Mouse (Mus musculus): ENCODE data around the gene Chrne. TPM values are rescaled to one million over a fixed set of nuclear protein-coding genes. Genes with fewer than 3 reads are reported as not detected.
A peak's percentile ranks its signal among the peaks of the same experiment; 100 is the strongest.

Chrne gene
- polyA plus RNA-seq, 1 experiment = not detected

DNA sequence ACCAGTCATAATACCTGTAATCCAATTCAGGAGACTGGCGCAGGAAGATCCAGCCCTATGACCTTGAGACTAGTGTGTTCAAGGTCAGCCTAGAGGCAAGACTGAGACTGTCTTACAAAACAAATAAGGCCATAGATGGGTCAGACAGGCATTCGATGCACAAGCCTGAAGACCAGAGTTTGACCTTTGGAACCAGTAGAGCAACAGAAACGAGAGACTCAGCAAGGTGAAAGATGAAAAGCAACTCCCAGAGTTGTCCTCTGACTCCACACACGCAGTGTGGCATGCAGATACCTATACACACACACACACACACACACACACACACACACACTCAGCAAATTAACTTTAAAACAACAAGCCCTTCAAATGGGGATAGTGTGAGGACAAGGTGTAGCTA is 7.9 kb upstream of the Chrne start:
- Histone ChIP-seq H3K9me3 (replicated peaks; ENCODE audit: control insufficient read depth, insufficient read depth, low read length, poor library complexity, severe bottlenecking) (no peaks in the 10 kb centered on the region), H3K4me1 (ENCODE audit: control insufficient read depth, insufficient read depth, low read length) (peaks cover 3% of the 10 kb centered on the region), H3K4me3 (ENCODE audit: low read depth, low read length) (no peak overlapping the region), H3K27me3 (ENCODE audit: control insufficient read depth, insufficient read depth, low read length, poor library complexity, severe bottlenecking) (no peaks in the 10 kb centered on the region), H3K27ac (ENCODE audit: insufficient read depth, low read length) (peak overlapping the region; percentile 10; the same call in 1 of the 2 replicates), H3K9ac (ENCODE audit: low read depth, poor library complexity, severe bottlenecking) (no peak overlapping the region), H3K36me3 (ENCODE audit: control insufficient read depth, insufficient read depth, low read length, poor library complexity, severe bottlenecking) (no peaks in the 10 kb centered on the region)
- TF ChIP-seq CTCF (IDR thresholded peaks at IDR 0.05; ENCODE audit: low read depth, low read length) (no peak), POLR2A (IDR thresholded peaks at IDR 0.05; ENCODE audit: insufficient read depth, low read length) (no peak), EP300 (IDR thresholded peaks at IDR 0.05; ENCODE audit: insufficient read depth, low read depth, low read length) (no peak)

DNA sequence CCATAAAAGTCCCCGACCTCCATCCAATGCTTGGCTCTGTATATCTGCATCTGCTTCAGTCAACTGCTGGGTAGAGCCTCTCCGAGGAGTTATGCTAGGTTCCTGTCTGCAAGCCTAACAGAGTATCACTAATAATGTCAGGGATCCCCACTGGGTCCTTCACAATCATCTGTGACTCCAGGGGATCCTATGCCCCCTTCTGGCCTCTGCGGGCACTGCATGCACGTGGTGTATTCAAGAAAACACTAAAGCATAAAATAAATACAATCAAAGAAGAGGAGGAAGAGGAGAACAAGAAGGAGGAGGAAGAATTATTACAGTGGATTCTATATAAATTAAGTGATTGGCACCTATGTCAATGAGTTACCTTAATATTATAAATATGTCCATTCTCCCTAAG is 6.5 kb upstream of the Chrne start:
- no peak for TF ChIP-seq POLR2A (IDR thresholded peaks at IDR 0.05; ENCODE audit: insufficient read depth, low read length)
- TF ChIP-seq CTCF (IDR thresholded peaks at IDR 0.05; ENCODE audit: low read depth, low read length) = peak; percentile 67
- TF ChIP-seq EP300 (IDR thresholded peaks at IDR 0.05; ENCODE audit: insufficient read depth, low read depth, low read length) = no peak
- no peaks in the 10 kb centered on the region for H3K9me3 ChIP-seq (replicated peaks; ENCODE audit: control insufficient read depth, insufficient read depth, low read length, poor library complexity, severe bottlenecking)
- H3K27ac ChIP-seq (ENCODE audit: insufficient read depth, low read length) = no peak overlapping the region
- H3K4me3 ChIP-seq (ENCODE audit: low read depth, low read length) = no peak overlapping the region
- no peaks in the 10 kb centered on the region for H3K36me3 ChIP-seq (ENCODE audit: control insufficient read depth, insufficient read depth, low read length, poor library complexity, severe bottlenecking)
- H3K27me3 ChIP-seq (ENCODE audit: control insufficient read depth, insufficient read depth, low read length, poor library complexity, severe bottlenecking) = no peaks in the 10 kb centered on the region
- no peak overlapping the region for H3K9ac ChIP-seq (ENCODE audit: low read depth, poor library complexity, severe bottlenecking)
- H3K4me1 ChIP-seq (ENCODE audit: control insufficient read depth, insufficient read depth, low read length) = peaks cover 3% of the 10 kb centered on the region

- Histone ChIP-seq H3K4me1 (ENCODE audit: control insufficient read depth, insufficient read depth, low read length) (peaks cover 3% of the 10 kb centered on the region), H3K9me3 (replicated peaks; ENCODE audit: control insufficient read depth, insufficient read depth, low read length, poor library complexity, severe bottlenecking) (no peaks in the 10 kb centered on the region), H3K36me3 (ENCODE audit: control insufficient read depth, insufficient read depth, low read length, poor library complexity, severe bottlenecking) (no peaks in the 10 kb centered on the region), H3K27ac (ENCODE audit: insufficient read depth, low read length) (no peak overlapping the region), H3K27me3 (ENCODE audit: control insufficient read depth, insufficient read depth, low read length, poor library complexity, severe bottlenecking) (no peaks in the 10 kb centered on the region), H3K4me3 (ENCODE audit: low read depth, low read length) (no peak overlapping the region), H3K9ac (ENCODE audit: low read depth, poor library complexity, severe bottlenecking) (no peak overlapping the region)
- TF ChIP-seq CTCF (IDR thresholded peaks at IDR 0.05; ENCODE audit: low read depth, low read length) (peak; percentile 74), EP300 (IDR thresholded peaks at IDR 0.05; ENCODE audit: insufficient read depth, low read depth, low read length) (no peak)
These were observed 4.2 kb upstream of the Chrne start for GRCm38 (mm10) chr11:70623053-70623742.

GRCm38 (mm10) chr11:70621972-70622814 is 3.2 kb upstream of the Chrne start:
- TF ChIP-seq CTCF (IDR thresholded peaks at IDR 0.05; ENCODE audit: low read depth, low read length) (no peak), POLR2A (IDR thresholded peaks at IDR 0.05; ENCODE audit: insufficient read depth, low read length) (no peak), EP300 (IDR thresholded peaks at IDR 0.05; ENCODE audit: insufficient read depth, low read depth, low read length) (no peak)
- Histone ChIP-seq H3K27ac (ENCODE audit: insufficient read depth, low read length) (no peak overlapping the region), H3K4me1 (ENCODE audit: control insufficient read depth, insufficient read depth, low read length) (peaks cover 3% of the 10 kb centered on the region), H3K9ac (ENCODE audit: low read depth, poor library complexity, severe bottlenecking) (no peak overlapping the region), H3K27me3 (ENCODE audit: control insufficient read depth, insufficient read depth, low read length, poor library complexity, severe bottlenecking) (no peaks in the 10 kb centered on the region), H3K9me3 (replicated peaks; ENCODE audit: control insufficient read depth, insufficient read depth, low read length, poor library complexity, severe bottlenecking) (no peaks in the 10 kb centered on the region), H3K36me3 (ENCODE audit: control insufficient read depth, insufficient read depth, low read length, poor library complexity, severe bottlenecking) (no peaks in the 10 kb centered on the region), H3K4me3 (ENCODE audit: low read depth, low read length) (no peak overlapping the region)

- TF ChIP-seq CTCF (IDR thresholded peaks at IDR 0.05; ENCODE audit: low read depth, low read length) = no peak
- TF ChIP-seq EP300 (IDR thresholded peaks at IDR 0.05; ENCODE audit: insufficient read depth, low read depth, low read length) = no peak
- TF ChIP-seq POLR2A (IDR thresholded peaks at IDR 0.05; ENCODE audit: insufficient read depth, low read length) = no peak
- Histone ChIP-seq H3K9me3 (replicated peaks; ENCODE audit: control insufficient read depth, insufficient read depth, low read length, poor library complexity, severe bottlenecking) (no peaks in the 10 kb centered on the region), H3K9ac (ENCODE audit: low read depth, poor library complexity, severe bottlenecking) (peak within 1 kb of the TSS; percentile 32), H3K27ac (ENCODE audit: insufficient read depth, low read length) (no peak within 1 kb of the TSS), H3K36me3 (ENCODE audit: control insufficient read depth, insufficient read depth, low read length, poor library complexity, severe bottlenecking) (peaks cover 7% of the 10 kb centered on the region; the same call in 1 of the 2 replicates), H3K4me1 (ENCODE audit: control insufficient read depth, insufficient read depth, low read length) (no peaks in the 10 kb centered on the region), H3K27me3 (ENCODE audit: control insufficient read depth, insufficient read depth, low read length, poor library complexity, severe bottlenecking) (no peaks in the 10 kb centered on the region), H3K4me3 (ENCODE audit: low read depth, low read length) (peak within 1 kb of the TSS; percentile 71)
These were observed 3.4 kb downstream of the Chrne start, which contains the start of gene 4930544D05Rik for GRCm38 (mm10) chr11:70615516-70616093. TSS of gene 4930544D05Rik (plus strand) at chr11:70615848.

Data from ES-Bruce4 (cell line).